Mouse (Mus musculus): Measurements from ENCODE around the gene Ccdc173.

DNA sequence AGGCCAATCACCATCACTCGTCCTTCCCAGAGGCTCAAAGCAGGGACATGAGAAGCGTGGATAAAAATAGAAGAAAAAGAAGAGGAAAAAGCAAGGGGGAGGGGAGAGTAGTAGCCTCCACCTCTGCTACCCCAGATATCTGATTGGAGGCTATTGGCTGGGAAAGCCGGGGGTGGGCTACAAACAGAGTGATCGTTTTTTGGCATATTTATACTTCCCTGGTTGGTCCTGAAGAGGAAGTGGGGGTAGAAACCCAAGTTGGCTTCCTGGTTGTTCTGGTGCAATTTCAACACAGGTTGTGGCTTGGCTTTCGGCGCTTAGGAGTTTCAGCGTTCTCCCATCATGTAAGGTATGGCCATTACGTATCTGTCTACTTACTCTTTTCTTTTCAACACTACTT, 32.3 kb upstream of the Ccdc173 start, which contains the start of gene Klhl23:
- no peak for TF ChIP-seq GATA1 (IDR thresholded peaks at IDR 0.05; ENCODE audit: borderline replicate concordance, low read length)
- TF ChIP-seq FLI1 (IDR thresholded peaks at IDR 0.05; ENCODE audit: low read length) = no peak
